Mouse (Mus musculus) olfactory bulb, adult 2 months (tissue): Measurements from ENCODE around the gene Pzp. TPM values are rescaled to one million over a fixed set of nuclear protein-coding genes. Genes with fewer than 3 reads are reported as not detected.
A peak's percentile ranks its signal among the peaks of the same experiment; 100 is the strongest.

Experiments used
- H3K27ac ChIP-seq: fragments of 200-500 bp; 2 replicates; pipeline ENCODE4 v1.5.1; 2012; ENCODE audit warnings: low read depth, low read length; ENCODE audit not compliant: insufficient read depth
- H3K4me1 ChIP-seq: fragments of 200-500 bp; 2 replicates; pipeline ENCODE4 v1.6.1; 2012; ENCODE audit warnings: low read length; ENCODE audit not compliant: control insufficient read depth, insufficient read depth
- H3K4me3 ChIP-seq: fragments of 200-500 bp; 2 replicates; pipeline ENCODE4 v1.5.1; 2012; ENCODE audit warnings: mild to moderate bottlenecking, low read depth, low read length, moderate library complexity; ENCODE audit not compliant: insufficient read depth
- CTCF ChIP-seq: fragments of 200-500 bp; IDR thresholded peaks from 2 replicates; pipeline ENCODE4 v1.5.1; 2012; ENCODE audit warnings: low read depth, mild to moderate bottlenecking, low read length, moderate library complexity; ENCODE audit not compliant: insufficient read depth
- POLR2A ChIP-seq: fragments of 200-500 bp; IDR thresholded peaks from 2 replicates; pipeline ENCODE4 v1.6.1; 2012; ENCODE audit warnings: mild to moderate bottlenecking, low read depth, low read length, moderate library complexity; ENCODE audit not compliant: insufficient read depth
- WGBS: fragments of 180-500 bp; shearing (Covaris S2); methylation state at CpG from one replicate; pipeline ENCODE4 v1.1.7; 2018; 5-methylcytosine and 5-hydroxymethylcytosine counted together
- polyA plus RNA-seq: library from polyadenylated mRNA; stranded (reverse); fragments of >200 nt; gene quantifications from 2 replicates; pipeline ENCODE4 v1.2.4, GENCODE M21; 2012; ENCODE audit warnings: low replicate concordance; ENCODE audit not compliant: missing spikeins, insufficient read depth, insufficient read length

The Pzp gene
- polyA plus RNA-seq, 1 experiment: not detected

DNA sequence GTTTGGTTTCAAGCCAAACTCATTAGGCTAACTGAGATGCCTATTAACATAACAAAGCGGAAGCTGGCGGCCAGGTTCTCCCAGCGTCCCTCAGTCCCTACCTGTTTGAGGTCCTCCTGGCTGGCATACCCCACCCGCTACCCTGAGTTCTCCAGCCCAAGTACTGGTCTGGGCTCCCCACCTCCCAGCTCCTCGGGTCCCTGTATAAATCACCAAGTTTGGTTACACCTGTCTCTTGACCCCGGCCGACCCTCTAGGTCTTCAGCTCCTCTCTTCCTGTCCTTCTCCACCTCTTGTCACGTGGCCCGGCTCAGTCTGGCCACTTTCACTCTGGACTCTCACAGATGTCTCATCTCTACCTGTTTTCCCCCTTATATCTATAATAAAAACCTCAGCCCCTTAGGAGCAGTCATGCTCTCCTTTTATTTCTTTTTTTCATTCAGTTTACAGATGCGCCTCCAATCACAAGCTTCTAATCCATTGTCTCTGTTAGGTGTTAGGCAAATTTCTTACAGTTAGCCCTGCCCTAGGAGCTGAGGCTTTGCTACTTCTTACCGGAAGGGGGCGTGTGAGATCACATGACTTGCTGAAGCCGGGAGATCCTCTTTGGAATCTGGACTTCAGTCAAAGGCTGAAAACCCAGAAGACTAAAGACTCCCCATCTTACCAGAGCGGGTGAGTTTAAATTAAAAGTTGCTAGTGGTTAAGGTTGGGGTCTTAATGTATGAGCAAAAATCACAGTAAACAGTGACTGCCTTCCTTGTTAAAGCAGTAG, 80.6 kb downstream of the Pzp start:
- TF ChIP-seq CTCF (no peak), POLR2A (no peak)

GRCm38 (mm10) chr6:128440238-128440637, 86.3 kb downstream of the Pzp start:
- 90% methylated on average over 2 of the region's 2 CpGs for WGBS

More for the DNA sequence above, 80.6 kb downstream of the Pzp start:
- 17% methylated on average over 14 of the region's 14 CpGs for WGBS
- no peak overlapping the region for H3K27ac ChIP-seq
- H3K4me1 ChIP-seq: no peaks in the 10 kb centered on the region
- H3K4me3 ChIP-seq: no peak overlapping the region

DNA sequence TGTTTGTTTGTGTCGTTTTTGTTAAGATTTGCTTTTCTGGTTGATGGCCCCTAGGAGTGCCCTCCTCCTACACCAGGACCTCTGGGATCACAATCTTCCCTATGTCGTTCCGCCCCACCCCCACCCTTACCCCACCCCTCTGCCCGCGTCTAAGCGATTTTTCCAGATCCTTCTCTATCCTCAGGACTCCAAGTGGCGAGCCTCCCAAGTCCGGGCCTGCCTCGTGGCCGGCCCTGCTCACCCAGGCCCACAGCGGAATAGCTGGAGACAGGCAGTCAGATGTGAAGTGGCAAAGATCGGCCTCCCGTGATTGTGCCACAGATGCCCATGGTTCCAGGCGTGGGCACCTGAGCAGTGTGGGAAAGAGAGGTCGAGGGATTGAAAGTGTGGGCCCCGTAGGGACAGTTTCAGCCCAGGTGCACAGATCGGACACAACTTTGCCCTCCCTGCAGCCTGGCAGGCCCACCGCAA, 87.6 kb downstream of the Pzp start:
- 18% methylated on average over 18 of the region's 18 CpGs for WGBS
- H3K27ac ChIP-seq: no peak overlapping the region
- peaks cover 12% of the 10 kb centered on the region for H3K4me1 ChIP-seq
- H3K4me3 ChIP-seq: peak overlapping the region; percentile 95
- no peak for TF ChIP-seq CTCF
- no peak for TF ChIP-seq POLR2A

More at GRCm38 (mm10) chr6:128440238-128440637, 86.3 kb downstream of the Pzp start:
- Histone ChIP-seq H3K4me3 (no peak overlapping the region), H3K4me1 (peaks cover 12% of the 10 kb centered on the region), H3K27ac (no peak overlapping the region)
- TF ChIP-seq POLR2A (no peak), CTCF (no peak)

DNA sequence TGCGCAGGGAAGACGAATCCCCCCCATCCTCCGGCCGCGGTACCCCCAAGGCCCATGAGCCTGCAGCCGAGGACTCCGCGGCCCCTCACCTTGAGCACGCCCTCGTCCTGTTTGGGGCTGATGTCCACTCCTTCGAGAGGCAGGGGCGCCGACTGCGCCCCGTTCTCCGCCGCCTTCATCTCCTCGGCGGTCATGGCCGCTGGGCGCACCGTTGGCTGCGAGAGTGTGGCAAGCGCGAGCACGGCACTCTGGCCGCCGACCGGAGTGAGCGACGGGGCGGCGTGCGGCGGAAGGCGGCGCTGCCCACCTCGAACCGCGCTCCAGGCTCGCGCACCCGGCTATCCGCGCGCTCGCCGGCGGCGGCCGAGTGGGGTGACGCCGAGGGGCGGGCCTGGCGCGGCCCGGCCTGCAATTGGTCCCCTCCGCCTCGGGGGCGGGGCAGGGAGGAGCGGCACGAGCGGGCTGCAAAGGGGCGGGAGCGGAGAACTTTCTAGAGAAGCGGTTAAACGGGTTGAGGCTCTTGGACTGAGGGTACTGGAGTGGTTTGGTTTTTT, 88.1 kb downstream of the Pzp start, which contains the start of gene Fkbp4:
Gene Fkbp4 (minus strand): TSS at position 361 of the 554 bp plus-strand sequence.
- TF ChIP-seq CTCF (0 out of 2 replicates have a peak, but pooled peaks have one; percentile 3), POLR2A (peak; percentile 97)
- under 1% methylated on average over 67 of the region's 67 CpGs for WGBS
- H3K27ac ChIP-seq: peak within 1 kb of the TSS; percentile 65
- peak within 1 kb of the TSS; percentile 95 for H3K4me3 ChIP-seq
- peaks cover 12% of the 10 kb centered on the region for H3K4me1 ChIP-seq

DNA sequence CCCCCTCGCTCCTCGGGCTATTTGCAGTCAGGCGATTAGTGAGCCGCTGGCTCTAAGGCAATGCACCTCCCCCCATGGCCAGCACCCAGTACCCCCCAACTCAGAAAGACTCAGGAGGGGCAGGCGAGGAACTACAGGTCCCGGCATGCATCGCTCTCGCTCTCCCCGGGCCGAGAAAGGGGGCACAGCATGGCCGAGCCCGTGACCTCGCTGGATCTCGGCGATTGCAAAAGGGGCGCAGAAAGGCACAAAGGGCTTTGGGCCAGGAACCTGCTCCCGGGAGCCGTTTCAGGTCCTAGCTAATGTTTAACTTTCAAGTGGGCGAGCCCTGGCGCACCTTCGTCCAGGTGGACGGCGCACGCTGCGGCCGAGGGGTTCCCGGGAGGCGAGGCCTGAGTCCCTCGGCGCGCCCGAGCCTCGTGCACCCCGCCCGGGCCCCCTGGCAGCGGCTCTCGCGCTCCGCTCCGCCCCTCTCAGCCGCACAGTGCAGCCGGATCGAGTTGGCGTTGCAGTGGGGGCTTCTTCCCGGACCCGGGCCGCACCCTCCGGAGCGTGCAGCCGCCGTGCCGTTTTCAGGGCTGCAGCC, 88.7 kb downstream of the Pzp start:
- no peak for TF ChIP-seq POLR2A
- TF ChIP-seq CTCF: no peak
- H3K4me3 ChIP-seq: peak overlapping the region; percentile 95
- H3K27ac ChIP-seq: peak overlapping the region; percentile 65
- H3K4me1 ChIP-seq: peaks cover 12% of the 10 kb centered on the region
- WGBS: under 1% methylated on average over 49 of the region's 52 CpGs

GRCm38 (mm10) chr6:128437288-128437687, 89.2 kb downstream of the Pzp start:
- TF ChIP-seq CTCF (no peak), POLR2A (no peak)
- Histone ChIP-seq H3K4me3 (peak overlapping the region; percentile 95), H3K27ac (no peak overlapping the region), H3K4me1 (peaks cover 12% of the 10 kb centered on the region)
- WGBS: 6% methylated on average over 10 of the region's 10 CpGs

DNA sequence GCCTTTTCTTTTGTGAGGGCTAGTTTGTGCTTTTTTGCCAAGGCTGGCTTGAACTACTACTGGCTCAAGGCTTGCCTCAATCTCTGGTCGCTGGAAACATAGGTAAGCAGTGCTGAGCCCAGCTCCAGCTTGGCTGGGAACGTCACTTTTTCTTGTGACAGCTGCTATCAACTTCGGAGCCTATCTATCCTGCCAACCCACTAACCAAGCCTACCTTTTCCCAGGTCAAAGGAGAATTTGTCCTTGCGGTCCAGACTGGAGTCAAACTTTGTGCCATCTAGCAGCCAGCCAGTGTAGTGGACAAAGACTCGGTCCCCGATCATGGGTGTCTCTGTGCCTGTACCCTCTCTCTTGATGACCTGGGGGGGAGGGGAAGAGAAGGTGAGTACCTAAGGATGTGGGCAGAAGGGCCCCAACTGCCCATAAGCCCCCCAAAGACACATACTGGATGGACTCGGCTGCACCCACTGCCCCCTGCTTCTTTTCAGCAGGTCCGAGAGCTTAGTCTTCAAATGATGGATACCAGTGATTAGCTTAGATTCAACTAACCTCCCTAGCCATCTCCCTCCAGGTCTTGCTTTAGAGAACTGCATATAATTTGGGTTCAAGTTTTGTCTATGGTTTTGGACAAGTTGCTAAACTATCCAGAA, 90.0 kb downstream of the Pzp start:
- no peak overlapping the region for H3K4me3 ChIP-seq
- 90% methylated on average over 8 of the region's 8 CpGs for WGBS
- H3K4me1 ChIP-seq: peaks cover 12% of the 10 kb centered on the region
- H3K27ac ChIP-seq: no peak overlapping the region
- TF ChIP-seq POLR2A: no peak
- TF ChIP-seq CTCF: no peak

- no peak for TF ChIP-seq POLR2A
- TF ChIP-seq CTCF: no peak
- WGBS: 69% methylated on average over 5 of the region's 5 CpGs
- H3K4me1 ChIP-seq: peaks cover 12% of the 10 kb centered on the region
- no peak overlapping the region for H3K4me3 ChIP-seq
- no peak overlapping the region for H3K27ac ChIP-seq
Measured at GRCm38 (mm10) chr6:128435474-128435873, 91.0 kb downstream of the Pzp start.

Other genes with a start within 250 kb of the Pzp start
- not detected in 2 replicates for gene Tead4, start 225.9 kb downstream of the Pzp start, polyA plus RNA-seq
- not detected in 2 replicates for gene Tulp3, start 170.9 kb downstream of the Pzp start, polyA plus RNA-seq
- not detected in 2 replicates for gene Rhno1, start 163.8 kb downstream of the Pzp start, polyA plus RNA-seq
- not detected in 2 replicates for gene Foxm1, start 163.8 kb downstream of the Pzp start, polyA plus RNA-seq
- not detected in 2 replicates for gene Tex52, start 151.3 kb downstream of the Pzp start, polyA plus RNA-seq
- gene Gm44596, start 151.2 kb downstream of the Pzp start, polyA plus RNA-seq: not detected in 2 replicates
- gene Nrip2, start 127.4 kb downstream of the Pzp start, polyA plus RNA-seq: not detected in 2 replicates
- gene Itfg2, start 101.8 kb downstream of the Pzp start, polyA plus RNA-seq: not detected in 2 replicates
- gene Fkbp4, start 88.0 kb downstream of the Pzp start, polyA plus RNA-seq: not detected in 2 replicates
- not detected in 2 replicates for gene A2ml1, start 54.9 kb upstream of the Pzp start, polyA plus RNA-seq
- not detected in 2 replicates for gene Klrb1a, start 96.8 kb upstream of the Pzp start, polyA plus RNA-seq
- gene Clec2h, start 135.7 kb upstream of the Pzp start, polyA plus RNA-seq: not detected in 2 replicates
- gene Klrb1, start 196.3 kb upstream of the Pzp start, polyA plus RNA-seq: not detected in 2 replicates